Mouse (Mus musculus) stomach, embryonic 15.5 days (tissue): ENCODE measurements around the gene Gm20388. TPM values are rescaled to one million over a fixed set of nuclear protein-coding genes. Genes with fewer than 3 reads are reported as not detected.
A peak's percentile ranks its signal among the peaks of the same experiment; 100 is the strongest.

Source experiments
- ATAC-seq: fragments of 200-750 bp; cut with Nextera tagmentation; 2 replicates; pipeline ENCODE4 v1.8.0; 2017; ENCODE audit warnings: low read depth, moderate number of reproducible peaks, moderate TSS enrichment; ENCODE audit not compliant: insufficient read depth, low FRiP score
- H3K27ac ChIP-seq: fragments of 300-500 bp; sonication (generic); 2 replicates; pipeline ENCODE4 v1.5.1; 2015; ENCODE audit warnings: mild to moderate bottlenecking, inconsistent platforms
- H3K27me3 ChIP-seq: fragments of 300-500 bp; sonication (generic); replicated peaks from 2 replicates; pipeline ENCODE4 v1.6.1; 2015; ENCODE audit warnings: inconsistent platforms
- H3K36me3 ChIP-seq: fragments of 300-500 bp; sonication (generic); 2 replicates; pipeline ENCODE4 v1.6.1; 2015; ENCODE audit warnings: inconsistent platforms
- H3K4me1 ChIP-seq: fragments of 300-500 bp; sonication (generic); 2 replicates; pipeline ENCODE4 v1.6.1; 2015; ENCODE audit warnings: inconsistent platforms
- H3K4me2 ChIP-seq: fragments of 300-500 bp; sonication (generic); 2 replicates; pipeline ENCODE4 v1.6.1; 2015; ENCODE audit warnings: mild to moderate bottlenecking, inconsistent platforms
- H3K4me3 ChIP-seq: fragments of 300-500 bp; sonication (generic); replicated peaks from 2 replicates; pipeline ENCODE4 v1.5.1; 2015; ENCODE audit warnings: inconsistent platforms
- H3K9ac ChIP-seq: fragments of 300-500 bp; sonication (generic); 2 replicates; pipeline ENCODE4 v1.6.1; 2015; ENCODE audit warnings: inconsistent platforms
- H3K9me3 ChIP-seq: fragments of 300-500 bp; sonication (generic); 2 replicates; pipeline ENCODE4 v1.6.1; 2016; ENCODE audit warnings: inconsistent platforms
- WGBS: fragments of 180-500 bp; shearing (Covaris S2); methylation state at CpG from one replicate; pipeline ENCODE4 v1.1.7; 2015; 5-methylcytosine and 5-hydroxymethylcytosine counted together
- polyA plus RNA-seq: library from polyadenylated mRNA; unstranded; fragments of >200 nt; fragmentation: Nextera tagmentation; extraction: Ambion mirVana; gene quantifications from 2 replicates; pipeline ENCODE4 v1.2.1, GENCODE M21; 2015

Gene Gm20388
- polyA plus RNA-seq, 1 experiment from 2014 or later = not detected

- Histone ChIP-seq H3K9me3 (no peaks in the 10 kb centered on the region), H3K27ac (no peak overlapping the region), H3K4me3 (no peak overlapping the region), H3K4me2 (no peak overlapping the region), H3K27me3 (0 out of 2 replicates have a peak, but pooled peaks cover 5% of the 10 kb centered on the region), H3K36me3 (no peaks in the 10 kb centered on the region), H3K9ac (no peak overlapping the region), H3K4me1 (no peaks in the 10 kb centered on the region)
- WGBS = 54% methylated on average over 9 of the region's 9 CpGs
- ATAC-seq = no peak
Measured at GRCm38 (mm10) chr8:121491633-121492032, 1581.0 kb downstream of the Gm20388 start.

GRCm38 (mm10) chr8:121497621-121498020 is 1587.0 kb downstream of the Gm20388 start:
- no peak overlapping the region for H3K4me2 ChIP-seq
- ATAC-seq = no peak
- no peaks in the 10 kb centered on the region for H3K4me1 ChIP-seq
- no peaks in the 10 kb centered on the region for H3K9me3 ChIP-seq
- no peak overlapping the region for H3K9ac ChIP-seq
- H3K4me3 ChIP-seq = no peak overlapping the region
- WGBS = 81% methylated on average over 6 of the region's 6 CpGs
- H3K36me3 ChIP-seq = no peaks in the 10 kb centered on the region
- H3K27me3 ChIP-seq = 0 out of 2 replicates have a peak, but pooled peaks cover 7% of the 10 kb centered on the region
- no peak overlapping the region for H3K27ac ChIP-seq

DNA sequence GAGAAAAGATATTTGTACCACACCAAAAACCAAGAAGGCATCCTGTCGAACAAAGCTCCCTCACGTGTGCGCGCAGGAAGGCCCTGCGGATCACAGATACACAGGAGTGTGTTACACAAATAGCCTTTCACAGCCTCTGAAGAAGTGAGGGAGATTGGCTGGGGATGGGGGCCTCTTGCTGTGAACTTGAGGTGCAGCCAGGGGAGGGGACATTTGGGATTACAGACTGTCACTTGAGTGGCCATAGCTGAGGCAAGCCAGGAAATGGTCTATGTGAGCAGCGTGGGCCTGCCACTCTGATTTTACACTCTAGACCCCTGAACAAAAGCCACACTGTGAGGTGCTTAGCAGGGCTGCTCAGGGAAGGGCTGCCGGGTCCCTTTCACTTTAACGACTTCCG is 1601.1 kb downstream of the Gm20388 start:
- no peaks in the 10 kb centered on the region for H3K4me1 ChIP-seq
- WGBS = 57% methylated on average over 9 of the region's 9 CpGs
- no peak overlapping the region for H3K4me3 ChIP-seq
- H3K36me3 ChIP-seq = no peaks in the 10 kb centered on the region
- no peak overlapping the region for H3K27ac ChIP-seq
- no peak overlapping the region for H3K9ac ChIP-seq
- H3K27me3 ChIP-seq = peaks cover 13% of the 10 kb centered on the region
- no peaks in the 10 kb centered on the region for H3K9me3 ChIP-seq
- no peak for ATAC-seq
- H3K4me2 ChIP-seq = no peak overlapping the region

DNA sequence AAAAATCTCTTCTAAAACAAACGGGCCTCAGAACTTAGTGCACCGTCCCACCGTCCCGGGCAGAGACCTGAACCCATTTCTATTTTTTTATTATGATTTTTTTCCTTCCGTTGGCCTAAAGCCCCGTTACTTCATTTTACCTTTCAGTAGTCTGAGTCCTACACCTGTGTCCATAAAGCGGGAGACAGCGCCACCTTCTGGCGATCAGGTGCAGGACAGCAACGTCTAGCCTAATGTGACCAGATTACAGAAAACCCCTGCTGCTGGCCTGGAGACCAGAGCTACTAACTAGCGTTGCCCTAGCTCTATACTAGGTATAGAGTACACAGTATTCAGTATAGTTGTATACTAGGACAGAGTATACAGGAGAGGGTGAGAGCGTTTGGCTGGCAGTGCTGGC is 1602.8 kb downstream of the Gm20388 start:
- WGBS = 6% methylated on average over 12 of the region's 12 CpGs
- Histone ChIP-seq H3K4me2 (no peak overlapping the region), H3K4me3 (no peak overlapping the region), H3K36me3 (no peaks in the 10 kb centered on the region), H3K9me3 (no peaks in the 10 kb centered on the region), H3K9ac (no peak overlapping the region), H3K27ac (no peak overlapping the region), H3K4me1 (no peaks in the 10 kb centered on the region), H3K27me3 (peaks cover 13% of the 10 kb centered on the region)
- 0 out of 2 replicates have a peak, but pooled peaks have one; percentile 63 for ATAC-seq

GRCm38 (mm10) chr8:121525111-121525818 is 1614.6 kb downstream of the Gm20388 start:
- Histone ChIP-seq H3K9ac (no peak overlapping the region), H3K4me3 (no peak overlapping the region), H3K27me3 (no peaks in the 10 kb centered on the region; the same call in 1 of the 2 replicates), H3K9me3 (no peaks in the 10 kb centered on the region), H3K4me1 (0 out of 2 replicates have a peak, but pooled peaks cover 4% of the 10 kb centered on the region), H3K36me3 (no peaks in the 10 kb centered on the region), H3K27ac (no peak overlapping the region), H3K4me2 (no peak overlapping the region)
- WGBS = 52% methylated on average over 18 of the region's 18 CpGs
- ATAC-seq = no peak

DNA sequence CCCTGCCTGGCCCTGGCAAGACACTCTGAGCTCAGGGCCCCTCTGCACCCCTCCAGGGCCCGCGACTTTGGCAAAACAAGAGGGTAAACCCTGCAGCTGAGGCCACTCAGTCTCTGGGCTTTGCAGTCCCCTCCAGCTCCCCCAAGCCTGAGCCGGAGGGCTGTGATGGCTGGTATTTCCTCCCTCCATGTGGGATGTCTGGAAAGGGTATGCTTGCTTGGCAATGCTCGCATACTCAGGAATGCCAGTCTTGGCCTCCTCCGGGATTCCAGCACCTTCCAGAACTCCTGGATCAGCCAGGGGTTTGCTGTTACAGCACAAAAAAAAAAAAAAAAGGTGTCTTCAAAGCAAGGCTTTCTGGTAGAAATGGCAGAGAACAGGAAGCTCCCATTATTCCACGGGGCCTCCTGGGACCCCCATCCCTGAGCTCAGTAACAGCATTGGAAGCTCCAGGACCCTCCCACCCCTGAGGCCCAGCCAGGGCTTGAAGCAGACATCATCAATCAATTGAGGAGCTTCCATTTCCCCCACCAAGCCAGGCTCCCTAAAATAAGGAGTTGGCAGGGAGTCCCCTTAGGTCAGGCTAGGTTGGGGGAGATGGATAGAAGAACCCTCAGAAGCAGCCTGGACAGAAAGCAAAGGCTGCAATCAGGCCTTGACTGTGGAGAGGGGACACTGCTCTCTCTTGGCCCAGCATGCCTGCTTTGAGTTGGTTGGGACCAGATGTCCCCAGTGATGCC is 1616.3 kb downstream of the Gm20388 start:
- Histone ChIP-seq H3K4me2 (no peak overlapping the region), H3K36me3 (no peaks in the 10 kb centered on the region), H3K9me3 (no peaks in the 10 kb centered on the region), H3K9ac (no peak overlapping the region), H3K27me3 (no peaks in the 10 kb centered on the region; the same call in 1 of the 2 replicates), H3K4me1 (0 out of 2 replicates have a peak, but pooled peaks cover 4% of the 10 kb centered on the region), H3K27ac (no peak overlapping the region), H3K4me3 (no peak overlapping the region)
- 58% methylated on average over 6 of the region's 6 CpGs for WGBS
- ATAC-seq = no peak

GRCm38 (mm10) chr8:121527751-121528150 is 1617.1 kb downstream of the Gm20388 start:
- 83% methylated on average over 9 of the region's 9 CpGs for WGBS
- Histone ChIP-seq H3K4me1 (0 out of 2 replicates have a peak, but pooled peaks cover 4% of the 10 kb centered on the region), H3K4me3 (no peak overlapping the region), H3K9ac (no peak overlapping the region), H3K9me3 (no peaks in the 10 kb centered on the region), H3K36me3 (no peaks in the 10 kb centered on the region), H3K27me3 (no peaks in the 10 kb centered on the region; the same call in 1 of the 2 replicates), H3K27ac (no peak overlapping the region), H3K4me2 (no peak overlapping the region)
- ATAC-seq = no peak

DNA sequence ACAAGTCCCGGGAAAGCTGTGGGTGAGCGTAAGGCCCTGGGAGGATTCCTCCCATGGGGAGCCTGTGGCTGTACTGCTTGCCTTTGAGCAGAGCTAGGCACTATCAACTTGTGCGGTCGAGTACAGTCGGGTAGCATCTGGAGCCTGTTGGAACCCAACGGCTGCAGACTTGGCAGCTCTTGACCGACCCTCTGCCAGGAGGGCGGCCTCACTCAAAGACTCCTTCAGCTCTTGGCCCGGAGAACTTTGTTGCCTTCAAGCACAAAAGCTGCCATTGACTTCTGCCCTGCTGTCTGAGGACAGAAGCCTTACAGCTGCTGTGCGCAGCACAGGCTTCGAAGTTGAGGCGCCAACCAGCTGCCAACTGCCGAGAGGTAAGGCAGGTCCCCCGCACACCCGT is 1618.1 kb downstream of the Gm20388 start:
- H3K36me3 ChIP-seq = no peaks in the 10 kb centered on the region
- ATAC-seq = no peak
- H3K9ac ChIP-seq = no peak overlapping the region
- 66% methylated on average over 15 of the region's 15 CpGs for WGBS
- H3K4me2 ChIP-seq = no peak overlapping the region
- H3K27me3 ChIP-seq = no peaks in the 10 kb centered on the region; the same call in 1 of the 2 replicates
- H3K27ac ChIP-seq = no peak overlapping the region
- H3K4me1 ChIP-seq = 0 out of 2 replicates have a peak, but pooled peaks cover 4% of the 10 kb centered on the region
- H3K4me3 ChIP-seq = no peak overlapping the region
- H3K9me3 ChIP-seq = no peaks in the 10 kb centered on the region

GRCm38 (mm10) chr8:121530639-121531038 is 1620.0 kb downstream of the Gm20388 start:
- ATAC-seq = no peak
- H3K4me1 ChIP-seq = 0 out of 2 replicates have a peak, but pooled peaks cover 4% of the 10 kb centered on the region
- H3K4me3 ChIP-seq = no peak overlapping the region
- H3K36me3 ChIP-seq = no peaks in the 10 kb centered on the region
- no peak overlapping the region for H3K27ac ChIP-seq
- 73% methylated on average over 10 of the region's 10 CpGs for WGBS
- no peak overlapping the region for H3K4me2 ChIP-seq
- H3K9ac ChIP-seq = no peak overlapping the region
- H3K9me3 ChIP-seq = no peaks in the 10 kb centered on the region
- no peaks in the 10 kb centered on the region for H3K27me3 ChIP-seq

DNA sequence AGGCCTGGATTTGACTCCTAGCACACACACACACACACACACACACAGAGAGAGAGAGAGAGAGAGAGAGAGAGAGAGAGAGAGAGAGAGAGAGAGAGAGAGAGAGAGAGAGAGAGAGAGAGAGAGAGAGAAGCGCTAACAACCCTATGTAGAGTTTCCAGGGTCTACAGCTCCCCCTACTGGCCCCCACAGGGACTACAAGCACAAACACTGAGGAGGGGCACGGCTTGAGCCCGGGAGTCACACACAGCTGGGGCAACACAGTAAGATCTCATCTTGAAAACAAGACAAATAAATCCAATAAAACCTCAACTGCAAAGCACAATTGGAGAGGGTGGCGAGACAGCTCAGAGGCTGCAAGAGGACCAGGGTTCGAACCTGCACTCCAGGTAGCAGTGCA is 1621.7 kb downstream of the Gm20388 start:
- Histone ChIP-seq H3K4me2 (no peak overlapping the region), H3K27me3 (no peaks in the 10 kb centered on the region), H3K4me3 (no peak overlapping the region), H3K36me3 (no peaks in the 10 kb centered on the region), H3K9ac (no peak overlapping the region), H3K9me3 (no peaks in the 10 kb centered on the region), H3K4me1 (no peaks in the 10 kb centered on the region), H3K27ac (no peak overlapping the region)
- no peak for ATAC-seq
- whole genome bisulfite sequencing = 48% methylated on average over 5 of the region's 5 CpGs

DNA sequence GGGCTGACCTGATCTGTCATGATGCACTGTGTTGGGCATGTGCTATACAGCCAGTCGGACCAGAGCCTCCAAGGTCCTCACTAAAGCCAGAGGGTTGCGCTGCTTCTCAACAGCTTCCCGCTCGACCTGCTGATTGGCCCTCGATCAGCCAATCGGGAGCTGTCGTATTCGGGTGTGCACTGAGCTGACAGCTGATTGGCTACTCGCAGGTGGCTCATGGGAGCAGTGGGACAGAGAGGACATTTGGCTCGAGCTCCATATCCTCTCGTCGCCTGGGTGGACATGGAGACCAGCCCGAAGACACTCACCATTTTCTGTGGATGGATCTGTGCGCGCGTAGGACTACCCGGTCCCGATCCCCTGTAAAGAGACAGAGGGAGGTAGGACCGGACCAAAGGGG is 1631.2 kb downstream of the Gm20388 start:
- H3K27ac ChIP-seq = no peak overlapping the region
- H3K9ac ChIP-seq = no peak overlapping the region
- no peak overlapping the region for H3K4me3 ChIP-seq
- no peak for ATAC-seq
- H3K9me3 ChIP-seq = no peaks in the 10 kb centered on the region
- H3K4me2 ChIP-seq = no peak overlapping the region
- no peaks in the 10 kb centered on the region for H3K4me1 ChIP-seq
- WGBS = 78% methylated on average over 19 of the region's 19 CpGs
- H3K27me3 ChIP-seq = 0 out of 2 replicates have a peak, but pooled peaks cover 4% of the 10 kb centered on the region
- H3K36me3 ChIP-seq = no peaks in the 10 kb centered on the region

GRCm38 (mm10) chr8:121542901-121543300 is 1632.3 kb downstream of the Gm20388 start:
- no peaks in the 10 kb centered on the region for H3K36me3 ChIP-seq
- H3K9me3 ChIP-seq = no peaks in the 10 kb centered on the region
- H3K4me3 ChIP-seq = no peak overlapping the region
- no peak overlapping the region for H3K27ac ChIP-seq
- no peak for ATAC-seq
- H3K4me1 ChIP-seq = no peaks in the 10 kb centered on the region
- H3K4me2 ChIP-seq = no peak overlapping the region
- 58% methylated on average over 13 of the region's 13 CpGs for WGBS
- H3K27me3 ChIP-seq = 0 out of 2 replicates have a peak, but pooled peaks cover 4% of the 10 kb centered on the region
- no peak overlapping the region for H3K9ac ChIP-seq
